Mouse (Mus musculus): ENCODE measurements around the gene Camk1.

Gene Camk1

DNA sequence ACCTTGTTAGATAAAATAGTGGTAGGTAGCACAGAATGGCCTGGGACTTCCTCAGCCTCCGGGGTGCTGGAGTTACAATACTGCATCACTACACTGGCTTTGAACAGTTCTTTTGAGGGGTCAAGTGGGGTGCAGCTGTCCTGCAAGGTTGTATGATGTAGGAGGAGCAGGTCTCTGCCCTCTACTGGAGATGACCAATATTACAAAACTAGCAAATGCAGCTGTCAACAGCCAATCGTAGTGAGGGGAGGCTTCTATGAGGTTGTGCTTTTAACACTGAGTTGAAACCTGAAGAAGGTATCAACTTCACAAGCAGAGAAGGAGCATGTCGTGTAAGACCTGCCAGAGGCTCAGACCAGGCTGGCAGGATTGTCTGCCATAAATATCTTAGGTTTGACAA lies 41.5 kb downstream of the Camk1 start:
- peak in 1 of 2 experiments; percentile 16 for DNase-seq

DNA sequence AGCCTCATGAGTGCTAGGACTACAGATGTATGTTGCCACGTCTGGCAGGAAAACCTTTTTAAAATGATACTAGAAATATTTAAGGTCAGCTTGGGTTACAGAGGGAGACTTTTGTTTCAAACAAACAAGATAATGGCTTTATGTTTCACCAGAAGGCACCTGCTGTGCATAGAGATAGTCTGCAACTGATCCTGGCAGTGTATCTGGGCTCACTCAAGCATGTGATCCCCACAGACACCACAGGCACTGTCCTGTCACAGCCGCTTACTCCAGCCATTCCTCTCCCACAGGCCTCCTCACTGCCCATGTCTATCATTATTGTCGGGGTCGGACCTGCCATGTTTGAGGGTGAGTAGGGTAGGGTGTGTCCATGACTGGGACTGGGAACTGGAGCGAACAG lies 42.4 kb downstream of the Camk1 start:
- no peak for DNase-seq

DNA sequence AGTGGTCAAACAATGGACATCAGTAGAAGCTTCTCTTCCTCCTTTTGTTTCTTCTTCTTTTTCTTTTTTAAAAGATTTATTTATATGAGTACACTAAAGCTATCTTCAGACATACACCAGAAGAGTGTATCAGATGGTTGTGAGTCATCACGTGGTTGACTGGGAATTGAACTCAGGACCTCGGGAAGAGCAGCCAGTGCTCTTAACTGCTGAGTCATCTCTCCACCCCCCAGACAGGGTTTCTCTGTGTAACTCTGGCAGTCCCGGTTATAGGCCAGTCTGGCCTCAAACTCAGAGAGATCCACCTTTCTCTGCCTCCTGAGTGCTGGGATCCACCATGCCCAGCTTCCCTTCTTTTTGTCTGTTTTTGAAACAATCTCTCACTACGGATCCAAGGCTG lies 47.1 kb downstream of the Camk1 start:
- DNase-seq: no peak

DNA sequence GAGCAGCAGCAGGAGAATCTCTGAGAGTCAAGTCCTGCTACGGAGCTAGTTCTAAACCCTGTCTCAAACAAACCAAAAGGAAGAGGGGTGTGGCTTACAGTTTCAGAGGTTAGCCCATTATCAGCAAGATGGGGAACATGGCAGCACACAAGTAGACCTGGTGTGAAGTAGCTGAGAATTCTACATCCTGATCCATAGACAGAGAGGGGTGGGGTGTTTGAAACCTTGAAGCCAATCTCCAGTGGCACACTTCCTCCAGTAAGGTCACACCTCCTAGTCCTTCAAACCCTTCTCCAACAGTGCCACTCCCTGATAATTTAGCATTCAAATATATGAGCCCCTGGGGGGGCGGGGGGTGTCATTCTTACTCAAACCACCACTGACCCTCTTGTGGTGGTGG lies 47.7 kb downstream of the Camk1 start:
- no peak for DNase-seq

GRCm38 (mm10) chr6:113292938-113293337 lies 50.8 kb downstream of the Camk1 start:
- DNase-seq: no peak

DNA sequence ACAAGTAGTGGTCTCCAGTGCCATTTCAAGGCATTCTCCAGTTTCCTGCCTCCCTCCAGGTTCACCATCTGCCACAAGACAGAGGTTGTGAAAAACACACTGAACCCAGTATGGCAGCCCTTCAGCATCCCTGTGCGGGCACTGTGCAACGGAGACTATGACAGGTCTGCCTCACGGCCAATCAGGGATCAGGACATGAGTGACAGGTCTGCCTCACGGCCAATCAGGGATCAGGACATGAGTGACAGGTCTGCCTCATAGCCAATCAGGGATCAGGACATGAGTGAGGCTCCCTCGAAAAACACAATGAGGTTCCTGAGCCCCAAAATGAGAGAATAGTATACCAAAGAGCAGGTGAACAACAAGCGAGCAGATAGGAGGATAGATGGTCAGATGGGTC lies 53.4 kb downstream of the Camk1 start:
- no peak for DNase-seq

GRCm38 (mm10) chr6:113289346-113289745 lies 54.4 kb downstream of the Camk1 start:
- DNase-seq: no peak

DNA sequence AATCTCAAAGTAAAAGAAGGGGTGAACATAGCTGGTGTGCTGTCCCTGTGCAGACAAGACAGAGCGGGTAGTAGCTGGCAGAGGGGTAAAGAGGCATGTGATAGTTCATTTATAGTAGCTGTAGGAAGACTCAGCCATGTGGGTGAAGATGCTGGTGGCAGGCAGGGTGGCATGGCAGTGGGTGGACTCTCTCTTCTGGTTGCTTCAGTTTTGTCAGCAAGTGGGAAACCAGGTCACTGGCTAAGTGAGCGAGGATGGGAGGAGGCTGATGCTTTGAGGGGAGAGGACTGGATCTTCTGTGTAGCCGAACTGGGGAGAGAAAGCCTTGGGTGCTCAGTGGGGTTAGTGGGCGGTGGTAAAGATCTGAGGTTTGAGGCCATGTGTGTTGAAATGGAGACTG lies 56.5 kb downstream of the Camk1 start:
- no peak for DNase-seq

- no peak for DNase-seq
Observed at GRCm38 (mm10) chr6:113286316-113286715, 57.5 kb downstream of the Camk1 start.

DNA sequence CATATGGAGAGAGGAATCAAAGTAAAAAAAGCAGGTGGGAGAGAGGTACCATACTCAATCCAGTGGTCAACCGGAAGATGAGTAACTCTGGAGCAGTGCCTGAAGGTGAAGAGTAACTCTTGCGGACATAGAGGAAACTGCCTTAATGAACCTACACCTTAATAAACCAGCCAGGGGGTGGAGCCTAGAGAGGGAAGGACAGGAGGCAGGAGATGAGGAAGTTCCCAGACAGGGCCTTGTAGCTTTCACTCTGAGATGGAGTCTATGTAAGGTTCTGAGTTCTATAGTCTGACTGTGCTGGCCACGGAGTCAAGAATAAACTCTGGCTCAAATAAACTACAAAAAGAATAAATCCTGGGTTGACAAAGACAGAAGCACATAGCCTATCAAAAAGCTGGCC lies 58.9 kb downstream of the Camk1 start:
- DNase-seq: no peak
